Mouse (Mus musculus) liver, postnatal 0 days (tissue): Measurements from ENCODE around the gene Papolg.
A peak's percentile ranks its signal among the peaks of the same experiment; 100 is the strongest.

Experiments used
- CTCF ChIP-seq: sonication (generic); IDR thresholded peaks from 2 replicates; pipeline ENCODE4 v1.5.1; 2016; ENCODE audit warnings: antibody characterized with exemption, low read depth
- EP300 ChIP-seq: IDR thresholded peaks from 2 replicates; pipeline ENCODE4 v1.6.1; 2016; ENCODE audit warnings: antibody characterized with exemption, low read depth, mild to moderate bottlenecking

GRCm38 (mm10) chr11:23855182-23855802, 39.8 kb downstream of the Papolg start:
- peak; percentile 78 for TF ChIP-seq CTCF
- TF ChIP-seq EP300 = no peak
